Mouse (Mus musculus): ENCODE data around the gene Arhgef2. TPM values are rescaled to one million over a fixed set of nuclear protein-coding genes. Genes with fewer than 3 reads are reported as not detected.
"Not testable (repeated sequence)": the region's sequence is repeated elsewhere in the genome, so short reads cannot be mapped to it uniquely, and the experiment has no call there.

Gene Arhgef2
- polyA plus RNA-seq, 1 experiment: 164 TPM

DNA sequence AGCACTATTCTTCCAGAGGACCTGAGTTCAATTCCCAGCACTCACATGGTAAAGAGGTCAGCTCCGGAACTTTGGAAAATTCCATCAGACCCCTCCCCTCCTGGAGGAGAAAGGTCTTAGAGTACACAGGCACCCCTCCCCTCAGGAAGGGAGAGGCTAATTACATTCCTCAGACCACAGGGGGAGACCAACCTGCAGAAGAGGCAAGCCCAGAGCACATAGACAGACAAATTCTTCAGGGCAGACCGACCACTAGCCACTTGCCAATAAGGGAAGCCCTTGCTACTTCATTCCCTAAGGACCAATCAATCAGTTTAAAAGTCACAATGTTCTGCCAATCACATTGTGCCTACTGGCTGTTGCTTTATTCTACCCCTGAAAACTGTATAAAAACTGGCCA is 32.9 kb upstream of the Arhgef2 start:
- TF ChIP-seq POLR2A (IDR thresholded peaks at IDR 0.05; ENCODE audit: control insufficient read depth, extremely low read depth, insufficient read depth, low read length, poor library complexity) (no peak), CTCF (IDR thresholded peaks at IDR 0.05; ENCODE audit: borderline replicate concordance, control insufficient read depth, extremely low read depth, insufficient read depth, low read length, poor library complexity) (no peak)
- H3K27ac ChIP-seq (ENCODE audit: control insufficient read depth, insufficient read depth, low read length): no peak overlapping the region
- no peak overlapping the region for H3K4me3 ChIP-seq (ENCODE audit: control insufficient read depth, insufficient read depth, low read length)
- H3K4me1 ChIP-seq (replicated peaks; ENCODE audit: control insufficient read depth, insufficient read depth, low read length): no peaks in the 10 kb centered on the region
- 94% methylated on average over 2 of the region's 2 CpGs for WGBS
- peaks cover 16% of the 10 kb centered on the region for H3K36me3 ChIP-seq (ENCODE audit: control insufficient read depth, insufficient read depth, low read length)
- H3K27me3 ChIP-seq (ENCODE audit: control insufficient read depth, insufficient read depth, low read length): no peaks in the 10 kb centered on the region
- DNase-seq: no peak

DNA sequence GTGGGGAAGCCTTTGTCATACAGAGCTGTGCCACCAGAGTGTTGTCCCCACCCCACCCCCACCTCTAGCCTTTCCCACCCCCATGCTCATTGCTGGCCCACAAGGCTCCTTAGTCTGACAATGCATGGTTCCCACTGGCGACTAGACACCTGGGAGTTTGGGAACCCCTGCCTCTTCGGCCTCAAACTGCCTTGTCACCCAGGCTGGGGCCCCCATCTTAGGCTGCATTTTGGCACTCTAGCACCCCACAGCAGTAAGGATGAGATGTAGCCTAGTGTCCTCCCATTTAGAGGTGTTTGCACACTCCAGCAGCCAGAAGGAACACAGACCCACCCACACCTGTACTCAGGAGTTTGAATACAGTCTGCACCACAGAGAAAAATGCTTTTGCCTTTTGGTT is 32.0 kb upstream of the Arhgef2 start:
- Histone ChIP-seq H3K27me3 (ENCODE audit: control insufficient read depth, insufficient read depth, low read length) (no peaks in the 10 kb centered on the region), H3K36me3 (ENCODE audit: control insufficient read depth, insufficient read depth, low read length) (peaks cover 6% of the 10 kb centered on the region), H3K27ac (ENCODE audit: control insufficient read depth, insufficient read depth, low read length) (no peak overlapping the region), H3K4me1 (replicated peaks; ENCODE audit: control insufficient read depth, insufficient read depth, low read length) (no peaks in the 10 kb centered on the region), H3K4me3 (ENCODE audit: control insufficient read depth, insufficient read depth, low read length) (no peak overlapping the region)
- WGBS: 92% methylated on average over 2 of the region's 2 CpGs
- TF ChIP-seq POLR2A (IDR thresholded peaks at IDR 0.05; ENCODE audit: control insufficient read depth, extremely low read depth, insufficient read depth, low read length, poor library complexity) (no peak), CTCF (IDR thresholded peaks at IDR 0.05; ENCODE audit: borderline replicate concordance, control insufficient read depth, extremely low read depth, insufficient read depth, low read length, poor library complexity) (no peak)
- DNase-seq: no peak

DNA sequence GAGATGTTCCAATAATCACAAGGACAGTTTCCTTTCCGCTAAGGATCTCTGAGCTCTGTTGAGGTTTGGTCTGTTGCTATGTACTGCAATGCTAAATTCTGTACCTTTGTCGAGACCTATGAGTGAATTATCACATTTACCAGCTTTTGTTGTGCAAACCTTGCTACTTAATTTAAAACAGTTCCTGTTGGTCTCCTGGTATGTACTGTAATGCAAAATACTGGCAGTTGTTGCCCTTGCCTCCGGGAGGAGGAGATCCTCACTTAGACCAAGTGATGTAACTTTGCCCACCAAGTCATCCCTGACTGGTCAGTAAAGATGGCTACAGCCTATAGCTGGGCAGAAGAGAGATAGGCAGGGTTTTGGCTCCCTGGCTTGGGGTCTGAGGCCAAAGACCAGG is 30.2 kb upstream of the Arhgef2 start, which contains the start of gene Ssr2:
TSS of gene Ssr2 (plus strand) at position 337 of the 400 bp plus-strand sequence.
- 91% methylated on average over 3 of the region's 3 CpGs for WGBS
- H3K27ac ChIP-seq (ENCODE audit: control insufficient read depth, insufficient read depth, low read length): no peak within 1 kb of the TSS
- no peaks in the 10 kb centered on the region for H3K27me3 ChIP-seq (ENCODE audit: control insufficient read depth, insufficient read depth, low read length)
- DNase-seq: no peak
- TF ChIP-seq CTCF (IDR thresholded peaks at IDR 0.05; ENCODE audit: borderline replicate concordance, control insufficient read depth, extremely low read depth, insufficient read depth, low read length, poor library complexity): no peak
- no peak for TF ChIP-seq POLR2A (IDR thresholded peaks at IDR 0.05; ENCODE audit: control insufficient read depth, extremely low read depth, insufficient read depth, low read length, poor library complexity)
- H3K4me3 ChIP-seq (ENCODE audit: control insufficient read depth, insufficient read depth, low read length): no peak within 1 kb of the TSS
- no peaks in the 10 kb centered on the region for H3K36me3 ChIP-seq (ENCODE audit: control insufficient read depth, insufficient read depth, low read length)
- peaks cover 5% of the 10 kb centered on the region for H3K4me1 ChIP-seq (replicated peaks; ENCODE audit: control insufficient read depth, insufficient read depth, low read length)

DNA sequence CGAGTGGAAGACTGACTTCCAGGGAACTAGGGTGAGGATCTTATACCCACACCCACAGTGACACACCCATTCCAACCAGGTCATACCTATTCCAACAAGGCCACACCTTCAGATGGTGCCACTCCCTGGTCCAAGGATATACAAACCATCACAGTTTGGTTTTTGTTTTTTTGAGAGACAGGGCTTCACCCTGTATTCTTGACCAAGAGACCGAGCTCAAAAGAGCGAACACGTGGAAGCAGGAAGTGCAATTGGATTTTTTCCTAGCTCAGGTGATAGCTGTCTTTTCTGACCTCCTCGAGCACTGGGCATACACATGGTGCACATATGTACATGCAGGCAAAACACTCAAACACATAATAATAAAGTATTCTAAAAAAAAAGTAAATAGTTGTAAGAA is 27.9 kb upstream of the Arhgef2 start:
- H3K4me1 ChIP-seq (replicated peaks; ENCODE audit: control insufficient read depth, insufficient read depth, low read length); H3K36me3 ChIP-seq (ENCODE audit: control insufficient read depth, insufficient read depth, low read length); H3K27ac ChIP-seq (ENCODE audit: control insufficient read depth, insufficient read depth, low read length); H3K4me3 ChIP-seq (ENCODE audit: control insufficient read depth, insufficient read depth, low read length); H3K27me3 ChIP-seq (ENCODE audit: control insufficient read depth, insufficient read depth, low read length); DNase-seq: not testable (repeated sequence)
- 92% methylated on average over 5 of the region's 5 CpGs for WGBS

DNA sequence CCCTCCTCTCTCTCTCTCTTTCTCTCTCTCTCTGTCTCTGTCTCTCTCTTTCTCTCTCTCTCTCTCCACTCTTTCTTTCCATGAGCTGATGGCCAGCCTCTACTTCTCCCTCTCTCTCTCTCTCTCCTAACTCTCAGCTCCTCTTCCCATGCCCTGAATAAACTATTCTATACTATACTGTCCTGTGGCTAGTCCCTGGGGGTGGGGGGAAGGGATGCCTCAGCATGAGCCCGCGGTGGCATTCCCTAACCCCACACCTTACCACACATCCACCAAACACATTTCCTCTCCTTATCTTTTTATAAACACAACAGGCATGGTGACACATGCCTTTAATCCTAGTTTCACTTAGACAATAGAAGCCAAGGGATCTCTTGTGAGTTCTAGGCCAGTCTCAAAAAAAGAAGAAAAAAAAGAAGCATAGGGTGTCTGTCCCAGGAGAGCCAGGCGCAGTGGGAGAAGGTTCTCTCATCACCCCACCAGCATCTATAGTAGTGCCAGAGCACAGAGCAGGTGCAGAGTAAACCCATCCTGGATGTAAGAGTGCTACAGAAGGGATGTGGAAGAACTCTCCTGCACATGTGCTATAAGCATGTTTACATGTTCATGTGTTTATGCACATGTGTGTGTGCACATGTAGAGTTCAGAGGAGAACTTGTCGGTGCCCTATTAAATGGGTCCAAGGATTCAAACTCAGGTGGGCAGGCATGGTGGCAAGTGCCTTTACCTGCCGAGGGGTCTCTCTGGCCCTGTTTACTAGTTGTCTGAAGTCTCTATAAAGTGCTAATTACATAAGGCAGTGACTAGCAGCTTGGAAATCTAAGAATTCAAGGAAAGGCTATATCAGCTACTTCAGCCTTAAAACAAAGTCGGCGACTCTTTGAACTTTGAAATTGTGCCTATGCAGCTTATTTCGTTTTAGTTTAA is 27.0 kb upstream of the Arhgef2 start:
- DNase-seq: no peak
- Histone ChIP-seq H3K4me1 (replicated peaks; ENCODE audit: control insufficient read depth, insufficient read depth, low read length) (peaks cover 5% of the 10 kb centered on the region), H3K36me3 (ENCODE audit: control insufficient read depth, insufficient read depth, low read length) (no peaks in the 10 kb centered on the region; the same call in 1 of the 2 replicates), H3K27me3 (ENCODE audit: control insufficient read depth, insufficient read depth, low read length) (no peaks in the 10 kb centered on the region), H3K4me3 (ENCODE audit: control insufficient read depth, insufficient read depth, low read length) (no peak overlapping the region), H3K27ac (ENCODE audit: control insufficient read depth, insufficient read depth, low read length) (no peak overlapping the region)
- TF ChIP-seq POLR2A (IDR thresholded peaks at IDR 0.05; ENCODE audit: control insufficient read depth, extremely low read depth, insufficient read depth, low read length, poor library complexity) (no peak), CTCF (IDR thresholded peaks at IDR 0.05; ENCODE audit: borderline replicate concordance, control insufficient read depth, extremely low read depth, insufficient read depth, low read length, poor library complexity) (no peak)
- 48% methylated on average over 8 of the region's 8 CpGs for WGBS

DNA sequence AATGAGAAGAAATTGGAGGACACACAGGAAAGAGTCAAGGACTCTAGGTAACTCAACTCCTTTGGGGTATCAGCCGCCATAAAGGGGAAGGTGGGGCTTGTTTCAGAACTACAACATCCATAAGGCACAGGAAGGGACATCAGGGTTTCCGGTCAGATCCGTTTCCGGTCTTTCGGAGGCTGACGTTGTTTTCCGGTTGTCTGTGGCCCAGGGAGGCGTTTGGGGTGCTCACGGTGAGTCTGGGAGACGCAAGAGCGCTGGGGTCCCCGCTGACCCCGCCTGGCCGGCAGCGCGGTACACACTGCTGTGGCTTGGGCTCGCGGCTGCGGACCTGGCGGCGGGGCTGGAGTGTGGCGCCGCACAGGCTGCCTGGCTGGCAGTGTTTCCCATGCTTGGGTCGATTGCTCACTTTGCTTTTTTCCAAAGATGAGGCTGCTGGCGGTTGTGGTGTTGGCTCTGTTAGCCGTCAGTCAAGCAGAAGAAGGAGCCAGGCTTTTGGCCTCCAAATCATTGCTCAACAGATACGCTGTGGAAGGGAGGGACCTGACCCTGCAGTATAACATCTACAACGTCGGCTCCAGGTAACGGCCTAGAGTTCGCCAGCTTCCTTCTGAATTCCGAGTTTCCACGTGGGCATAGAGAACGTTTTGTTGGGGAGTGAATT is 26.2 kb upstream of the Arhgef2 start:
- Histone ChIP-seq H3K27me3 (ENCODE audit: control insufficient read depth, insufficient read depth, low read length) (no peaks in the 10 kb centered on the region), H3K4me3 (ENCODE audit: control insufficient read depth, insufficient read depth, low read length) (peak overlapping the region; percentile 96), H3K4me1 (replicated peaks; ENCODE audit: control insufficient read depth, insufficient read depth, low read length) (peaks cover 5% of the 10 kb centered on the region), H3K36me3 (ENCODE audit: control insufficient read depth, insufficient read depth, low read length) (no peaks in the 10 kb centered on the region; the same call in 1 of the 2 replicates), H3K27ac (ENCODE audit: control insufficient read depth, insufficient read depth, low read length) (no peak overlapping the region)
- peak; percentile 71 for DNase-seq
- TF ChIP-seq POLR2A (IDR thresholded peaks at IDR 0.05; ENCODE audit: control insufficient read depth, extremely low read depth, insufficient read depth, low read length, poor library complexity) (peak; percentile 45; the same call in 1 of the 2 replicates), CTCF (IDR thresholded peaks at IDR 0.05; ENCODE audit: borderline replicate concordance, control insufficient read depth, extremely low read depth, insufficient read depth, low read length, poor library complexity) (peak; percentile 47; the same call in 1 of the 2 replicates)
- WGBS: under 1% methylated on average over 34 of the region's 34 CpGs
